Mouse (Mus musculus): Measurements from ENCODE around the gene Usp4. TPM values are rescaled to one million over a fixed set of nuclear protein-coding genes. Genes with fewer than 3 reads are reported as not detected.
A peak's percentile ranks its signal among the peaks of the same experiment; 100 is the strongest.

The Usp4 gene
- polyA plus RNA-seq, 1 experiment from 2014 or later = 126 TPM

DNA sequence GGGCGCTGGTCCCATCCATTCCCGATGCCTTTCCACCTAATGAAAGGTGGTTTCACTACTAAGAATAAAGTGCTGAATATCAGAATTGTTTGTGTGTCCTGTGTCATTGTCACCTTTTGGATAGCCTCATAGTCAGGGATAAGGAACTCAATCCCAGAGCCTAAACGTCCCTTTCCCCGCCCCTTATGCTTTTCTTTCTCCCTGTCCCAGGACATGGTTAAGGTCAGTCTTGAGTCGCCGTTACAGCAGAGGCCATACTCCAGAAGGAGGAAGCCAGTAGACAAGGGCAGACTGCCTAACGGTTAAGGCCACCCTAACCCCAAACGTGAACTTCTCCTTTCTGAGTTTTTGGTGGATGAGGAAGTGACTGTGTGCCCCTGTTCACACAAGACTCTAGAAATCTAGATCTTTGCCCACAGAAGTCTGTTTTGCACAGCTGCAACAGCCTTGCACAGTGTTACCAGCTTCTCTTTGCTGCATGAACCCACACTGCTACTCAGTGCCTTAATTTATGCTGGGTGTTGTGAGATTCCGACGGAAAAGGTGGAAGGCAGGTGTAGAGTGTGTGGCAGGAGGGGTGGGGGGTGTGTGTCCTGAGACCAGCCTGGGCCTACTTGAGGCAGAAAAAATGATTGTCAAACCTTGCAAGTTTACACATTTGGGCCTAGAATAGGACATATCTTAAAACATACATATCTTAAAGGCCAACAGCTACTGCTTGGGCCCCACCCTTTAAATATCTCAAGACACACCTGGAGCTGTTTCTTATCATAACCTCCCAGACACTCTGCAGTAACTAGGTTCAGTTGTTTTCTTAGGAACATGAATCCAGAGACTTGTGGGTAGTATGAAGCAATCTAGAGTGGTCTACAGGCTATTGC is 7.2 kb upstream of the Usp4 start:
- peaks cover 13% of the 10 kb centered on the region for H3K4me1 ChIP-seq (ENCODE audit: control insufficient read depth, insufficient read depth, low read length)
- no peak for ATAC-seq
- H3K27me3 ChIP-seq (ENCODE audit: control insufficient read depth, insufficient read depth, low read depth, low read length) = no peaks in the 10 kb centered on the region
- H3K4me2 ChIP-seq (ENCODE audit: low read length) = peak overlapping the region; percentile 62
- H3K4me3 ChIP-seq (ENCODE audit: low read depth, low read length) = peak overlapping the region; percentile 56
- H3K27ac ChIP-seq (ENCODE audit: low read length) = no peak overlapping the region
- no peaks in the 10 kb centered on the region for H3K9me3 ChIP-seq (replicated peaks; ENCODE audit: control insufficient read depth, low read length, poor library complexity, severe bottlenecking)
- H3K36me3 ChIP-seq (ENCODE audit: control insufficient read depth, insufficient read depth, low read length) = no peaks in the 10 kb centered on the region
- 66% methylated on average over 10 of the region's 10 CpGs for WGBS
- peak overlapping the region; percentile 76; the same call in 1 of the 2 replicates for H3K9ac ChIP-seq (ENCODE audit: low read depth, low read length)

DNA sequence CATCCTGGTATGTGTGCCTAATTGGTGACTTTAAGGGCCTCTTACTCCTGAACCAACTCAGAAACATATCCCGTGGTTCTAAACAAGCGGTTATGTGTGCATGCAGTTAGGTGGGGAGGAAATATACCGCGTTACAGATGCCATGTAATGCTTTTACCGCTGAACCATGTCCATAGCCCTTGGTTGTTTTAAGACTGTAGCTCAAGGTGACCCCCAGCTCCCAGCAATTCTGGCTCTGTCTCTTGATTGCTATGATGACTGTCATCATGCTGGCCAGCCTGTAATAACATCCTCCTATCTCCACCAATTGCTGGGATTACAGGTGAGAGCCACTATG is 6.5 kb upstream of the Usp4 start:
- no peak for ATAC-seq
- Histone ChIP-seq H3K27ac (ENCODE audit: low read length) (no peak overlapping the region), H3K9me3 (replicated peaks; ENCODE audit: control insufficient read depth, low read length, poor library complexity, severe bottlenecking) (no peaks in the 10 kb centered on the region), H3K4me3 (ENCODE audit: low read depth, low read length) (no peak overlapping the region), H3K4me1 (ENCODE audit: control insufficient read depth, insufficient read depth, low read length) (peaks cover 13% of the 10 kb centered on the region), H3K36me3 (ENCODE audit: control insufficient read depth, insufficient read depth, low read length) (no peaks in the 10 kb centered on the region), H3K4me2 (ENCODE audit: low read length) (no peak overlapping the region), H3K9ac (ENCODE audit: low read depth, low read length) (no peak overlapping the region), H3K27me3 (ENCODE audit: control insufficient read depth, insufficient read depth, low read depth, low read length) (no peaks in the 10 kb centered on the region)
- WGBS = 91% methylated on average over 5 of the region's 5 CpGs

DNA sequence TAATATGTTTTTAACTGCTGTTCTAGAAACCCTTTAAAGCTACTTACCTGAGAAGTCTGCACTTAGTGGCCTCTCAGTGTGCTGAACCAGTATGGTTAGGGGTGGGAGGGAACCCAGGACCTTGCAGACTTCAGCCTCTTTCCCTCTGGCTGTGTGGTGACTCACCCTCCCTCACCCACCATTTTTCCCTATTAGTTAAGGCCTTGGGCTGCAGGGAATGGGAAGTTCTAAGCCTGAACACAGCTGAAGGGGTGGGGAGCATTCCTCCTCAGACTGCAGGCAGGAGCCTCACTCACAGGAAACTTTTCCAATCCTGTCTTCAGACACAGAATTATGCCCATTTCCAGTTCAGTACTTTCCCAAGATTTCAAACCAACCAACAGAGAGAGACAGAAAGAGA is 5.9 kb upstream of the Usp4 start:
- H3K27ac ChIP-seq (ENCODE audit: low read length) = no peak overlapping the region
- no peak overlapping the region for H3K4me3 ChIP-seq (ENCODE audit: low read depth, low read length)
- H3K36me3 ChIP-seq (ENCODE audit: control insufficient read depth, insufficient read depth, low read length) = no peaks in the 10 kb centered on the region
- H3K4me2 ChIP-seq (ENCODE audit: low read length) = no peak overlapping the region
- ATAC-seq = no peak
- no peaks in the 10 kb centered on the region for H3K27me3 ChIP-seq (ENCODE audit: control insufficient read depth, insufficient read depth, low read depth, low read length)
- H3K4me1 ChIP-seq (ENCODE audit: control insufficient read depth, insufficient read depth, low read length) = peaks cover 16% of the 10 kb centered on the region
- no peak overlapping the region for H3K9ac ChIP-seq (ENCODE audit: low read depth, low read length)
- H3K9me3 ChIP-seq (replicated peaks; ENCODE audit: control insufficient read depth, low read length, poor library complexity, severe bottlenecking) = no peaks in the 10 kb centered on the region

DNA sequence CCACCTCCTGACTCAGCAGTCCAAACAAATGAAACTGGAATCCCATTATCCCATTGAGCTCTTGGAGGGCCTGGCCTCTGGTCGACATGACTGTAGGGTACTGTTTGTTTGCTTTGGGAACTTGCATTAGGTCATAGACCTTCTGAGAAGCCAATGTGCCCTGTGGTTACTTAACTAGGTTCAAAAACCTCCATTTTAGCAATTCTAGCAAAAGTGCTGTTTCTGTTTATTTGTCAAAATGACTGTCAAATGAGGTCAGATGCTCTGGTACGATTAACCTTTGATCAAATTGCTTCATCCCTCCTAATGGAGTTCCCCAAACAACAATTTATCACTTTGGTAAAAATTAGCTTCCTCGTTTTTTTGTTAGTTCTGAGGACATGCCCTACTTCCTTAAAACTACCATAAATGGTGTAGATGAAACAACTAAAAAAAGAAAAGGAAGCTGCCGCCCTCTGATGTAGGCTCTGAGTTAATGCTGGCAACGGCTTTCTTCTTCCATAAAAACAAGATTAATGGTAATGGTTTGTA is 5.3 kb upstream of the Usp4 start:
- H3K4me2 ChIP-seq (ENCODE audit: low read length) = no peak overlapping the region
- H3K27me3 ChIP-seq (ENCODE audit: control insufficient read depth, insufficient read depth, low read depth, low read length) = no peaks in the 10 kb centered on the region
- no peaks in the 10 kb centered on the region for H3K36me3 ChIP-seq (ENCODE audit: control insufficient read depth, insufficient read depth, low read length)
- peaks cover 18% of the 10 kb centered on the region for H3K4me1 ChIP-seq (ENCODE audit: control insufficient read depth, insufficient read depth, low read length)
- 61% methylated on average over 5 of the region's 5 CpGs for WGBS
- no peak overlapping the region for H3K9ac ChIP-seq (ENCODE audit: low read depth, low read length)
- H3K4me3 ChIP-seq (ENCODE audit: low read depth, low read length) = no peak overlapping the region
- H3K9me3 ChIP-seq (replicated peaks; ENCODE audit: control insufficient read depth, low read length, poor library complexity, severe bottlenecking) = no peaks in the 10 kb centered on the region
- ATAC-seq = no peak
- H3K27ac ChIP-seq (ENCODE audit: low read length) = no peak overlapping the region

DNA sequence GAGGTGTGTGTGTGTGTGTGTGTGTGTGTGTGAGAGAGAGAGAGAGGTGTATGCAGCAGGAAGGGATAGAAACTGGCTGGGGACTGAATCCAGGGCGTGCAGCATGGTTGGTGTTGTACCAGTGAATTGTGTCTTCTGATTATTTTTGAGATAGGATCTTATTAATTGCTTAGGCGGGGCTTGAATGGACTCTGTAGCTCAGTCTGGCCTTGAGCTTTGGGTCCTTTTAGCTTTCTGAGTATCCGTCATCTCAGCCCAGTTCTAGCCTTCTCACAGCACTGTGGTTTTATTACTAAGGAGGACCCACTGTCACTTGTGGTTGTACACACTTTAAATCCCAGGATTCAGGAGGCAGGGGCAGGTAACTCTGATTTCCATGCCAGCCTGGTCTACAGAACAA is 4.3 kb upstream of the Usp4 start:
- 85% methylated on average over 3 of the region's 3 CpGs for WGBS
- H3K4me3 ChIP-seq (ENCODE audit: low read depth, low read length) = no peak overlapping the region

DNA sequence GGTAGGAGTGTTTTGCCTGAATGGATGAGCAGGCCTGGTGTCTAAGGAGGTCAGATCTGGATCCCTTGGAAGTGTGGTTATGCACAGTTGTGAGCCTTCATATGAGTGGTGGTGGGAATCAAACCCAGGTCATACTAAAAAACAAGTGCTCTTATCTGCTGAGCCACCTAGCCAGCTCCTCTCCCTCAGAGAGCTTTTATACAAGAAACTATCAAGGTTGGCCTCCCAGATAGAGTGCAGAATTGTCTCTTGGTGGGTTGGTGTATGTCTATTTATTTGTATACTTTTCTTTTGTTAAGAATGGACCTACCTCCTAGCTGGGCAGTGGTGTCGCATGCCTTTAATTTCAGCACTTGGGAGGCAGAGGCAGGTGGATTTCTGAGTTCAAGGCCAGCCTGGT is 3.8 kb upstream of the Usp4 start:
- Histone ChIP-seq H3K4me2 (ENCODE audit: low read length) (no peak overlapping the region), H3K27me3 (ENCODE audit: control insufficient read depth, insufficient read depth, low read depth, low read length) (no peaks in the 10 kb centered on the region), H3K36me3 (ENCODE audit: control insufficient read depth, insufficient read depth, low read length) (no peaks in the 10 kb centered on the region), H3K9ac (ENCODE audit: low read depth, low read length) (no peak overlapping the region), H3K27ac (ENCODE audit: low read length) (no peak overlapping the region), H3K9me3 (replicated peaks; ENCODE audit: control insufficient read depth, low read length, poor library complexity, severe bottlenecking) (no peaks in the 10 kb centered on the region), H3K4me1 (ENCODE audit: control insufficient read depth, insufficient read depth, low read length) (peaks cover 21% of the 10 kb centered on the region), H3K4me3 (ENCODE audit: low read depth, low read length) (no peak overlapping the region)
- 95% methylated on average over 1 of the region's 1 CpGs for WGBS
- ATAC-seq = no peak

More for the DNA sequence above, 4.3 kb upstream of the Usp4 start:
- ATAC-seq = no peak
- H3K9ac ChIP-seq (ENCODE audit: low read depth, low read length) = no peak overlapping the region
- H3K9me3 ChIP-seq (replicated peaks; ENCODE audit: control insufficient read depth, low read length, poor library complexity, severe bottlenecking) = no peaks in the 10 kb centered on the region
- H3K27ac ChIP-seq (ENCODE audit: low read length) = no peak overlapping the region
- H3K36me3 ChIP-seq (ENCODE audit: control insufficient read depth, insufficient read depth, low read length) = no peaks in the 10 kb centered on the region
- no peak overlapping the region for H3K4me2 ChIP-seq (ENCODE audit: low read length)
- no peaks in the 10 kb centered on the region for H3K27me3 ChIP-seq (ENCODE audit: control insufficient read depth, insufficient read depth, low read depth, low read length)
- H3K4me1 ChIP-seq (ENCODE audit: control insufficient read depth, insufficient read depth, low read length) = peaks cover 18% of the 10 kb centered on the region

DNA sequence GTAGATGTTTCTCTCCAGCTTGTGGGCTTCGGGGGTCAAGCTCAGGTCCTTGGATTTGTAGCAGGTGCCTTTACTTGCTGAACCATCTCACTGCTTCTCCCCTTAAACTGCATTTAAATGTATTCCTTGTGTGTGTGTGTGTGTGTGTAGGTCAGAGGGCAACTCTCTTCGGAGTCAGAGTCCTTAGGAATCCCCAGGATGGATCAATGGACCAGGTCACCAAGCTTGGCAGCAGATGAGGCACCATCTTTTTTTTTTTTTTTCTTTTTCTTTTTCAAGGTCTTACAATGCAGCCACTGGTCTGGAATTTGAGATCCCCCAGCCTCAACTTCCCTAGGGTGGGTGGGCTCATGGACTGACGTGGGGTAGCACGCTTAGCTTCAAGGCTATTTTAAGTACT is 3.2 kb upstream of the Usp4 start:
- Histone ChIP-seq H3K4me2 (ENCODE audit: low read length) (no peak overlapping the region), H3K4me1 (ENCODE audit: control insufficient read depth, insufficient read depth, low read length) (peaks cover 24% of the 10 kb centered on the region), H3K27me3 (ENCODE audit: control insufficient read depth, insufficient read depth, low read depth, low read length) (no peaks in the 10 kb centered on the region), H3K27ac (ENCODE audit: low read length) (no peak overlapping the region), H3K9me3 (replicated peaks; ENCODE audit: control insufficient read depth, low read length, poor library complexity, severe bottlenecking) (no peaks in the 10 kb centered on the region), H3K4me3 (ENCODE audit: low read depth, low read length) (no peak overlapping the region), H3K9ac (ENCODE audit: low read depth, low read length) (no peak overlapping the region), H3K36me3 (ENCODE audit: control insufficient read depth, insufficient read depth, low read length) (no peaks in the 10 kb centered on the region)
- 78% methylated on average over 4 of the region's 4 CpGs for WGBS
- ATAC-seq = no peak

DNA sequence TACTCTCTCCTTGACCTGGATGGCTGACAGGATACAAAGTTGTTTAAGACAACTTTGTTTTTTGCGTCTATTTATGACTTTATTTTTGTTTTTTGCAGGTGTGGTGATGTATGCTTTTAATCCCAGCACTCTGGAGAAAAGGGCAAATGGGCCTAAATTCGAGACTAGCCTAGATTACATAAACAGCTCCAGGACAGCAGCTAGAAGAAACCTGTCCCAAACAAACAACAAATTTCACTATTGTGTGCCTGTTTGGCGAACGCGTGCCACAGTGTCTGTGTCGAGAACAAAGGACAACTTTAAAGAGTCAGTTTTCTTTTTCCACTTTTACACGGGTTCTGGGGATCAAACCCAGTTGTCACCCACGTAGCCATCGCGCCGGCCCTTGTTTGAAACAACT is 629 bp upstream of the Usp4 start:
- WGBS = 6% methylated on average over 11 of the region's 11 CpGs
- H3K27ac ChIP-seq (ENCODE audit: low read length) = peak overlapping the region; percentile 88
- H3K9me3 ChIP-seq (replicated peaks; ENCODE audit: control insufficient read depth, low read length, poor library complexity, severe bottlenecking) = no peaks in the 10 kb centered on the region
- peak overlapping the region; percentile 92 for H3K9ac ChIP-seq (ENCODE audit: low read depth, low read length)
- ATAC-seq = no peak
- peak overlapping the region; percentile 87 for H3K4me2 ChIP-seq (ENCODE audit: low read length)
- H3K27me3 ChIP-seq (ENCODE audit: control insufficient read depth, insufficient read depth, low read depth, low read length) = no peaks in the 10 kb centered on the region
- H3K4me3 ChIP-seq (ENCODE audit: low read depth, low read length) = peak overlapping the region; percentile 81
- H3K4me1 ChIP-seq (ENCODE audit: control insufficient read depth, insufficient read depth, low read length) = peaks cover 13% of the 10 kb centered on the region
- H3K36me3 ChIP-seq (ENCODE audit: control insufficient read depth, insufficient read depth, low read length) = peaks cover 14% of the 10 kb centered on the region

DNA sequence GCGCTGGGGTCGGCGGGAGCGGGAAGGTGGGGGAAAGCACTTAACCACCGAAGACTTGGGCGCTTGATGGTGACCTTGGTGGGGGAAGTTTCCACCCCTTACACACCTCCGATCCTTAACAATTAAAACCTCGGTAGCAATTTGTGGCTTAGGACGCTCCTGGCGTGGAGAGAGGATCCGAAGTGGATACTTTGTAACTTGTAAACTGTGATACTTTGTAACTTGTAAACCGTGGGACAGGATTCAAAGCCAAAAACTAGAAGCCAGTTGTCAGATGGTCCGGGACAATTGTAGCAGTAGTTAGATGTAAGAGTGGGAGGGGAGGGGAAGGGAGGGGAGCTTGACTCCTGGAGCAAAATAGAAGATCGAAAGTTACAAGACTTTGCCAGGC is 632 bp downstream of the Usp4 start:
- 11% methylated on average over 14 of the region's 14 CpGs for WGBS

More for the DNA sequence above, 632 bp downstream of the Usp4 start:
- no peak for ATAC-seq
- Histone ChIP-seq H3K4me1 (ENCODE audit: control insufficient read depth, insufficient read depth, low read length) (peaks cover 13% of the 10 kb centered on the region), H3K36me3 (ENCODE audit: control insufficient read depth, insufficient read depth, low read length) (peaks cover 20% of the 10 kb centered on the region), H3K4me2 (ENCODE audit: low read length) (peak overlapping the region; percentile 87), H3K9ac (ENCODE audit: low read depth, low read length) (peak overlapping the region; percentile 92), H3K27me3 (ENCODE audit: control insufficient read depth, insufficient read depth, low read depth, low read length) (no peaks in the 10 kb centered on the region), H3K9me3 (replicated peaks; ENCODE audit: control insufficient read depth, low read length, poor library complexity, severe bottlenecking) (no peaks in the 10 kb centered on the region), H3K27ac (ENCODE audit: low read length) (peak overlapping the region; percentile 88), H3K4me3 (ENCODE audit: low read depth, low read length) (peak overlapping the region; percentile 81)
